Mouse (Mus musculus) ES-Bruce4 (cell line): ENCODE data around the gene Vps35l.

Source experiments
- CTCF ChIP-seq: IDR thresholded peaks from one replicate; pipeline ENCODE4 v1.8.1; 2011; ENCODE audit warnings: low read depth, low read length
- POLR2A ChIP-seq: IDR thresholded peaks from one replicate; pipeline ENCODE4 v1.8.1; 2011; ENCODE audit warnings: low read length; ENCODE audit not compliant: insufficient read depth

DNA sequence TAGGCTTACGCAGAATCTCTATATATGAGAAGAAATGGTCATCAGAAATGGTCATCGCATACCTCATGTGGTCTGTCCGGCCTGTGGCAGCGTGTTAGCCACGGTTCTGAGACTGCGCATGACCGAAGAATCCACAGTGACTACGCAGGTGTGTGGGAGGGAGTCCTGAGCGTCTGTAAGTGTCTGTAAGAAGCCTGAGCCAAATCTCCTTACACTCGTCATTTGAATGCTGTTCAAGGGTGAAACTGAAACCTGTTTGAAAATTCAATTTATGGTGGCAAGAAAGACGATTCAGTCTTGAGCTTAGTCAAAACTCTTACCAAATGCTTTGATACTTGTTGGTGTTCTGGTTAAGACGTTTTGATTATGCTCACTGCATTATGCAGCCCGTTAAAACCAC is 6.8 kb upstream of the Vps35l start:
- TF ChIP-seq POLR2A (no peak), CTCF (no peak)
